Mouse (Mus musculus): Measurements from ENCODE around the gene Sapcd2. TPM values are rescaled to one million over a fixed set of nuclear protein-coding genes. Genes with fewer than 3 reads are reported as not detected.

Sapcd2 gene
- polyA plus RNA-seq, 1 experiment = 6.7 TPM

- 59% methylated on average over 3 of the region's 3 CpGs for WGBS
- H3K4me1 ChIP-seq (ENCODE audit: control insufficient read depth, insufficient read depth, insufficient read length) = no peaks in the 10 kb centered on the region; the same call in 1 of the 2 replicates
- H3K36me3 ChIP-seq (ENCODE audit: control insufficient read depth, insufficient read depth, low read length) = no peaks in the 10 kb centered on the region
- no peak overlapping the region for H3K4me3 ChIP-seq (ENCODE audit: extremely low read depth, insufficient read depth, insufficient read length)
- H3K27me3 ChIP-seq (ENCODE audit: control insufficient read depth, insufficient read depth, low read length) = no peaks in the 10 kb centered on the region
- no peak overlapping the region for H3K27ac ChIP-seq (ENCODE audit: insufficient read depth, low read length)
- TF ChIP-seq POLR2A (IDR thresholded peaks at IDR 0.05; ENCODE audit: low read depth, low read length) = no peak
- TF ChIP-seq CTCF (IDR thresholded peaks at IDR 0.05; ENCODE audit: extremely low read depth, insufficient read depth, insufficient read length, insufficient replicate concordance) = no peak
- no peak for DNase-seq (ENCODE audit: low read depth in 1 of 2, low spot score in 2 of 2)
Measured at GRCm38 (mm10) chr2:25417426-25417825, 45.3 kb downstream of the Sapcd2 start.

- peak overlapping the region; percentile 76; the same call in 1 of the 2 replicates for H3K27ac ChIP-seq (ENCODE audit: insufficient read depth, low read length)
- 26% methylated on average over 3 of the region's 3 CpGs for WGBS
Measured at GRCm38 (mm10) chr2:25421896-25422295, 49.8 kb downstream of the Sapcd2 start.

GRCm38 (mm10) chr2:25422587-25423410 lies 50.7 kb downstream of the Sapcd2 start, which contains the start of gene Fut7:
Fut7 (plus strand) TSS chr2:25423267.
- Histone ChIP-seq H3K4me3 (ENCODE audit: extremely low read depth, insufficient read depth, insufficient read length) (no peak within 1 kb of the TSS), H3K36me3 (ENCODE audit: control insufficient read depth, insufficient read depth, low read length) (no peaks in the 10 kb centered on the region), H3K27ac (ENCODE audit: insufficient read depth, low read length) (peak within 1 kb of the TSS; percentile 76), H3K27me3 (ENCODE audit: control insufficient read depth, insufficient read depth, low read length) (no peaks in the 10 kb centered on the region), H3K4me1 (ENCODE audit: control insufficient read depth, insufficient read depth, insufficient read length) (peaks cover 6% of the 10 kb centered on the region; the same call in 1 of the 2 replicates)
- TF ChIP-seq CTCF (IDR thresholded peaks at IDR 0.05; ENCODE audit: extremely low read depth, insufficient read depth, insufficient read length, insufficient replicate concordance) = no peak
- TF ChIP-seq POLR2A (IDR thresholded peaks at IDR 0.05; ENCODE audit: low read depth, low read length) = no peak
- WGBS = 10% methylated on average over 17 of the region's 17 CpGs
- DNase-seq (ENCODE audit: low read depth in 1 of 2, low spot score in 2 of 2) = peak in 1 of 2 experiments; percentile 20

More at GRCm38 (mm10) chr2:25421896-25422295, 49.8 kb downstream of the Sapcd2 start:
- no peaks in the 10 kb centered on the region for H3K36me3 ChIP-seq (ENCODE audit: control insufficient read depth, insufficient read depth, low read length)
- no peak overlapping the region for H3K4me3 ChIP-seq (ENCODE audit: extremely low read depth, insufficient read depth, insufficient read length)
- TF ChIP-seq CTCF (IDR thresholded peaks at IDR 0.05; ENCODE audit: extremely low read depth, insufficient read depth, insufficient read length, insufficient replicate concordance) (peak; percentile 53; the same call in 1 of the 2 replicates), POLR2A (IDR thresholded peaks at IDR 0.05; ENCODE audit: low read depth, low read length) (no peak)
- no peaks in the 10 kb centered on the region for H3K27me3 ChIP-seq (ENCODE audit: control insufficient read depth, insufficient read depth, low read length)
- peak in 1 of 2 experiments; percentile 46 for DNase-seq (ENCODE audit: low read depth in 1 of 2, low spot score in 2 of 2)
- H3K4me1 ChIP-seq (ENCODE audit: control insufficient read depth, insufficient read depth, insufficient read length) = peaks cover 6% of the 10 kb centered on the region; the same call in 1 of the 2 replicates

GRCm38 (mm10) chr2:25423626-25424025 lies 51.5 kb downstream of the Sapcd2 start:
- WGBS = 71% methylated on average over 1 of the region's 1 CpGs
- Histone ChIP-seq H3K4me1 (ENCODE audit: control insufficient read depth, insufficient read depth, insufficient read length) (peaks cover 6% of the 10 kb centered on the region), H3K36me3 (ENCODE audit: control insufficient read depth, insufficient read depth, low read length) (no peaks in the 10 kb centered on the region), H3K27ac (ENCODE audit: insufficient read depth, low read length) (peak overlapping the region; percentile 11; the same call in 1 of the 2 replicates), H3K4me3 (ENCODE audit: extremely low read depth, insufficient read depth, insufficient read length) (no peak overlapping the region), H3K27me3 (ENCODE audit: control insufficient read depth, insufficient read depth, low read length) (no peaks in the 10 kb centered on the region)
- TF ChIP-seq POLR2A (IDR thresholded peaks at IDR 0.05; ENCODE audit: low read depth, low read length) (no peak), CTCF (IDR thresholded peaks at IDR 0.05; ENCODE audit: extremely low read depth, insufficient read depth, insufficient read length, insufficient replicate concordance) (no peak)
- no peak for DNase-seq (ENCODE audit: low read depth in 1 of 2, low spot score in 2 of 2)

GRCm38 (mm10) chr2:25425481-25425880 lies 53.4 kb downstream of the Sapcd2 start:
- 73% methylated on average over 27 of the region's 27 CpGs for WGBS
- Histone ChIP-seq H3K36me3 (ENCODE audit: control insufficient read depth, insufficient read depth, low read length) (no peaks in the 10 kb centered on the region), H3K27ac (ENCODE audit: insufficient read depth, low read length) (no peak overlapping the region), H3K4me3 (ENCODE audit: extremely low read depth, insufficient read depth, insufficient read length) (no peak overlapping the region), H3K27me3 (ENCODE audit: control insufficient read depth, insufficient read depth, low read length) (no peaks in the 10 kb centered on the region), H3K4me1 (ENCODE audit: control insufficient read depth, insufficient read depth, insufficient read length) (peaks cover 11% of the 10 kb centered on the region)
- TF ChIP-seq POLR2A (IDR thresholded peaks at IDR 0.05; ENCODE audit: low read depth, low read length) = no peak
- DNase-seq (ENCODE audit: low read depth in 1 of 2, low spot score in 2 of 2) = no peak

GRCm38 (mm10) chr2:25426721-25427191 lies 54.6 kb downstream of the Sapcd2 start:
- DNase-seq (ENCODE audit: low read depth in 1 of 2, low spot score in 2 of 2) = peak; percentile 58 to 72
- TF ChIP-seq POLR2A (IDR thresholded peaks at IDR 0.05; ENCODE audit: low read depth, low read length) (no peak), CTCF (IDR thresholded peaks at IDR 0.05; ENCODE audit: extremely low read depth, insufficient read depth, insufficient read length, insufficient replicate concordance) (peak; percentile 66; the same call in 1 of the 2 replicates)
- Histone ChIP-seq H3K27me3 (ENCODE audit: control insufficient read depth, insufficient read depth, low read length) (no peaks in the 10 kb centered on the region), H3K4me1 (ENCODE audit: control insufficient read depth, insufficient read depth, insufficient read length) (peaks cover 11% of the 10 kb centered on the region), H3K27ac (ENCODE audit: insufficient read depth, low read length) (peak overlapping the region; percentile 76), H3K36me3 (ENCODE audit: control insufficient read depth, insufficient read depth, low read length) (no peaks in the 10 kb centered on the region), H3K4me3 (ENCODE audit: extremely low read depth, insufficient read depth, insufficient read length) (no peak overlapping the region)
- 7% methylated on average over 5 of the region's 5 CpGs for WGBS

- 88% methylated on average over 5 of the region's 5 CpGs for WGBS
- no peaks in the 10 kb centered on the region for H3K36me3 ChIP-seq (ENCODE audit: control insufficient read depth, insufficient read depth, low read length)
- no peak for TF ChIP-seq CTCF (IDR thresholded peaks at IDR 0.05; ENCODE audit: extremely low read depth, insufficient read depth, insufficient read length, insufficient replicate concordance)
- TF ChIP-seq POLR2A (IDR thresholded peaks at IDR 0.05; ENCODE audit: low read depth, low read length) = no peak
- no peak overlapping the region for H3K4me3 ChIP-seq (ENCODE audit: extremely low read depth, insufficient read depth, insufficient read length)
- H3K27ac ChIP-seq (ENCODE audit: insufficient read depth, low read length) = no peak overlapping the region
- H3K4me1 ChIP-seq (ENCODE audit: control insufficient read depth, insufficient read depth, insufficient read length) = peaks cover 11% of the 10 kb centered on the region
- no peak for DNase-seq (ENCODE audit: low read depth in 1 of 2, low spot score in 2 of 2)
- H3K27me3 ChIP-seq (ENCODE audit: control insufficient read depth, insufficient read depth, low read length) = no peaks in the 10 kb centered on the region
Measured at GRCm38 (mm10) chr2:25427256-25427655, 55.1 kb downstream of the Sapcd2 start.

Other genes with a start within 250 kb of the Sapcd2 start
- 8.0 and 13.8 TPM in 2 replicates for gene Nrarp, start 191.6 kb upstream of the Sapcd2 start, polyA plus RNA-seq (2012; rRNA removed)
- gene Tor4a, start 175.4 kb upstream of the Sapcd2 start, polyA plus RNA-seq (2012; rRNA removed) = 77.5 and 104 TPM in 2 replicates
- gene Nelfb, start 160.8 kb upstream of the Sapcd2 start, polyA plus RNA-seq (2012; rRNA removed) = 61.6 and 68.1 TPM in 2 replicates
- 0.05 TPM in 1 of 2 replicates, not detected in the other for gene Stpg3, start 157.7 kb upstream of the Sapcd2 start, polyA plus RNA-seq (2012; rRNA removed)
- 0.11 and 0.16 TPM in 2 replicates for gene Fam166a, start 153.6 kb upstream of the Sapcd2 start, polyA plus RNA-seq (2012; rRNA removed)
- gene Tubb4b, start 147.6 kb upstream of the Sapcd2 start, polyA plus RNA-seq (2012; rRNA removed) = 222 and 307 TPM in 2 replicates
- gene Slc34a3, start 138.0 kb upstream of the Sapcd2 start, polyA plus RNA-seq (2012; rRNA removed) = 0.04 and 0.06 TPM in 2 replicates
- gene Rnf224, start 135.5 kb upstream of the Sapcd2 start, polyA plus RNA-seq (2012; rRNA removed) = not detected in 2 replicates
- 1.8 and 2.1 TPM in 2 replicates for gene Rnf208, start 130.1 kb upstream of the Sapcd2 start, polyA plus RNA-seq (2012; rRNA removed)
- gene Cysrt1, start 129.9 kb upstream of the Sapcd2 start, polyA plus RNA-seq (2012; rRNA removed) = not detected in 2 replicates
- gene AL732309.1, start 125.5 kb upstream of the Sapcd2 start, polyA plus RNA-seq (2012; rRNA removed) = 21.0 and 25.2 TPM in 2 replicates
- gene Tmem203, start 116.9 kb upstream of the Sapcd2 start, polyA plus RNA-seq (2012; rRNA removed) = 44.4 and 60.5 TPM in 2 replicates
- gene Tprn, start 109.7 kb upstream of the Sapcd2 start, polyA plus RNA-seq (2012; rRNA removed) = 17.1 and 23.5 TPM in 2 replicates
- 45.5 and 67.8 TPM in 2 replicates for gene Ssna1, start 99.9 kb upstream of the Sapcd2 start, polyA plus RNA-seq (2012; rRNA removed)
- 55.7 and 68.8 TPM in 2 replicates for gene Anapc2, start 99.8 kb upstream of the Sapcd2 start, polyA plus RNA-seq (2012; rRNA removed)
- gene Tmem210, start 84.2 kb upstream of the Sapcd2 start, polyA plus RNA-seq (2012; rRNA removed) = not detected in 2 replicates
- 0.28 and 0.77 TPM in 2 replicates for gene Lrrc26, start 82.4 kb upstream of the Sapcd2 start, polyA plus RNA-seq (2012; rRNA removed)
- gene Grin1, start 53.1 kb upstream of the Sapcd2 start, polyA plus RNA-seq (2012; rRNA removed) = 0.04 and 0.26 TPM in 2 replicates
- gene Man1b1, start 40.0 kb upstream of the Sapcd2 start, polyA plus RNA-seq (2012; rRNA removed) = 11.4 and 14.6 TPM in 2 replicates
- gene Dpp7, start 16.0 kb upstream of the Sapcd2 start, polyA plus RNA-seq (2012; rRNA removed) = 35.1 and 41.8 TPM in 2 replicates
- gene Uap1l1, start 6.6 kb upstream of the Sapcd2 start, polyA plus RNA-seq (2012; rRNA removed) = 28.4 and 55.4 TPM in 2 replicates
- gene Entpd2, start 23.6 kb downstream of the Sapcd2 start, polyA plus RNA-seq (2012; rRNA removed) = 5.0 and 5.9 TPM in 2 replicates
- 31.0 and 36.5 TPM in 2 replicates for gene Npdc1, start 27.0 kb downstream of the Sapcd2 start, polyA plus RNA-seq (2012; rRNA removed)
- 2.4 and 3.7 TPM in 2 replicates for gene Fut7, start 50.9 kb downstream of the Sapcd2 start, polyA plus RNA-seq (2012; rRNA removed)
- 61.1 and 67.6 TPM in 2 replicates for gene Abca2, start 56.4 kb downstream of the Sapcd2 start, polyA plus RNA-seq (2012; rRNA removed)
- 2.5 and 3.1 TPM in 2 replicates for gene Clic3, start 84.5 kb downstream of the Sapcd2 start, polyA plus RNA-seq (2012; rRNA removed)
- gene Paxx, start 88.8 kb downstream of the Sapcd2 start, polyA plus RNA-seq (2012; rRNA removed) = 68.7 and 86.4 TPM in 2 replicates
- 0.27 and 7.8 TPM in 2 replicates for gene Ptgds, start 97.7 kb downstream of the Sapcd2 start, polyA plus RNA-seq (2012; rRNA removed)
- gene Lcn12, start 121.6 kb downstream of the Sapcd2 start, polyA plus RNA-seq (2012; rRNA removed) = not detected in 2 replicates
- 34.7 and 42.0 TPM in 2 replicates for gene Fbxw5, start 128.4 kb downstream of the Sapcd2 start, polyA plus RNA-seq (2012; rRNA removed)
- gene C8g, start 129.4 kb downstream of the Sapcd2 start, polyA plus RNA-seq (2012; rRNA removed) = 1.9 TPM in 2 replicates
- gene Traf2, start 174.6 kb downstream of the Sapcd2 start, polyA plus RNA-seq (2012; rRNA removed) = 21.6 and 22.6 TPM in 2 replicates
- 56.2 and 74.7 TPM in 2 replicates for gene Edf1, start 185.5 kb downstream of the Sapcd2 start, polyA plus RNA-seq (2012; rRNA removed)
- 2.2 and 4.0 TPM in 2 replicates for gene Mamdc4, start 202.5 kb downstream of the Sapcd2 start, polyA plus RNA-seq (2012; rRNA removed)
- gene Phpt1, start 202.9 kb downstream of the Sapcd2 start, polyA plus RNA-seq (2012; rRNA removed) = 22.5 and 28.5 TPM in 2 replicates
- 6.3 and 7.6 TPM in 2 replicates for gene Ajm1, start 209.4 kb downstream of the Sapcd2 start, polyA plus RNA-seq (2012; rRNA removed)
- 43.6 and 55.1 TPM in 2 replicates for gene Rabl6, start 236.2 kb downstream of the Sapcd2 start, polyA plus RNA-seq (2012; rRNA removed)
- gene Ccdc183, start 245.4 kb downstream of the Sapcd2 start, polyA plus RNA-seq (2012; rRNA removed) = not detected in 2 replicates
- gene Tmem141, start 249.7 kb downstream of the Sapcd2 start, polyA plus RNA-seq (2012; rRNA removed) = 16.4 and 16.8 TPM in 2 replicates

All from spleen, adult 2 months (tissue).